Mouse (Mus musculus): ENCODE results near the gene Pip4k2a. TPM values are rescaled to one million over a fixed set of nuclear protein-coding genes. Genes with fewer than 3 reads are reported as not detected.

Pip4k2a gene
- total RNA-seq, 1 experiment from 2014 or later = 40.9 TPM

DNA sequence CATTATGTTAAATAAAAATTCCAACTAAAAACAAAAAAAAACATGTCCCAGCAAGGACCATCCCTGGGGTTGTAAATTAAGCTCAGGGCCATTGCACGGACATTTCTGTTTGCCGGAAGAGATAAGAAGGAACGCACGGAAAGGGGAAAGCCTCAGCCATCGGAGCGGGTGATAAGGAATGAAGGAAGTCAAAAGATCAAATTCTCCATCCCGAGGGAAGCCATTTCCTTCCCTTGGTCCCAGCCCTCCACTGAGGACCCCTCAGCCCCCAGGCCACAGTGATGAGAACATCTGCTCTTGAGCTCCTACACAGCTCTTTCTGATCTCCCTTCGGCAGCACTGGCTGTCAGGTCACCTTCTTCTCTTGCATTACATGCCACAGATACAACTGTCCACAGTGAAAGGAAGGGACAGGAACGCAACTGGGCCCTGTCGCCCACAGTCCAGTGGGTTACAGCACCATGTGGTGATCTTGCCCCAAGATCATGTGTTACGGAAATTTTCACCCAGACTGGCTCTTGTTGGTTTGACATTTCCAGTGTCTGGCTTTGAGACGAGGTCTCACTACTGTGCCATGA, 57.1 kb downstream of the Pip4k2a start:
- ATAC-seq (replicated peaks in 1 of 2; ENCODE audit: insufficient read depth in 1 of 2, low FRiP score in 2 of 2, low TSS enrichment in 1 of 2, low read depth in 1 of 2, poor library complexity in 2 of 2, severe bottlenecking in 2 of 2) = no peak

GRCm38 (mm10) chr2:18938923-18939329, 59.0 kb downstream of the Pip4k2a start:
- peak; percentile 78 to 86 for ATAC-seq (replicated peaks in 1 of 2; ENCODE audit: insufficient read depth in 1 of 2, low FRiP score in 2 of 2, low TSS enrichment in 1 of 2, low read depth in 1 of 2, poor library complexity in 2 of 2, severe bottlenecking in 2 of 2)

DNA sequence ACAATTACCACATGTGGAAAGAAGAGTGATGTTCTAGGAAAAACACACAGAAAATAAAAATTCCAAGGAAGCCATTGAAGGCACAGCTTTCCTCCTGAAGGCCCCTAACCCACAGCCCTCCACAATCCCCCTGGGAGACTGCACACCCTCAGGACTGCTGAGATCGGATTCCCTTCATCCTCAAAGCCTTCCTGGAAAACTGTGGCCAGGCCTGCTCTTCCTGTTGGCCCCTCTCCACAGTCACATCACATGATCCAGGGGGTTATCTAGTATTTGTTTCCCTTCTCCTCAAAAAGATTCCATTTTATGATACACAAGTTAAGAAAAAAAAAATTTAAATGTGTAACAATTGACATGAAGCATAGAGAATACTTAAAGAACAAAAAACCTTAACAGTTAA, 59.7 kb downstream of the Pip4k2a start:
- ATAC-seq (replicated peaks in 1 of 2; ENCODE audit: insufficient read depth in 1 of 2, low FRiP score in 2 of 2, low TSS enrichment in 1 of 2, low read depth in 1 of 2, poor library complexity in 2 of 2, severe bottlenecking in 2 of 2) = no peak

DNA sequence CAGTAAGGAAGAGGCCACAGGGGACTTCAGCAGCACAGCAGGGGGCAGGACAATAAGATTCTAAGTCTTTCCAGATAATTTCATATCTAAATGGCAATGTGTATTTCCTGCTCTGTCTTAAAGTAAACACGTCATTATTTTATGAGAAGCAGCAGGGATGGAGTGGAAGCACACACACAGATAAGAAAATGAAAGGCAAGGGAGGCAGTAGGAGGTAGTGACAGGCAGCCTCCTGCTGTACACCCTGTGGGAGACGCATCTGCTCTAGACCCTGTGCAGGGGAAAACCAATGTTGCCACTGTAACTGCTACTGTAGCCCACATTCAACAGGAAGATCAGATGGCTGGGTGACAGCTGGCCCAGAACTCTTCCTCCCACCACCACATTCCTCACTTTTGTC, 60.3 kb downstream of the Pip4k2a start:
- peak; percentile 21 to 28; a peak in 1 of 4 replicates for ATAC-seq (replicated peaks in 1 of 2; ENCODE audit: insufficient read depth in 1 of 2, low FRiP score in 2 of 2, low TSS enrichment in 1 of 2, low read depth in 1 of 2, poor library complexity in 2 of 2, severe bottlenecking in 2 of 2)

DNA sequence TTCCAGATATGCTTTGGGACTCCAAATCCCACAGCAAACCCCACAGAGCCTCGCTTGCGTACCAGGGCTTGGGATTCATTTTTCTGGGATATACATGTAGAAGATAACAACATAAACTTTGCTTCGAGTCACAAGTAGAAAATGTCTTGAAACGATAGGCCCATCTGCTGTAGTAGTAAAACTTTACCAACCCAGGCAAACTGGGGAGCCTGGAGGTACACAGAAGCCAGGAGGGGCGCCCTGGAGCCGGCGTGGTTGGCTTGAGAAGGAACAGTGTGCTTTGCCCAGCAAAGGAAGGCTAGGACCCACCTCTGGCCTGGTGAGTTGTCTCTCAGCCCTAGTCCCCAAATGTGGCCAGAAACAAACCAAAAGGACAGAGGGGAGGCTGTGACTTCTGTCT, 61.5 kb downstream of the Pip4k2a start:
- no peak for ATAC-seq (replicated peaks in 1 of 2; ENCODE audit: insufficient read depth in 1 of 2, low FRiP score in 2 of 2, low TSS enrichment in 1 of 2, low read depth in 1 of 2, poor library complexity in 2 of 2, severe bottlenecking in 2 of 2)

DNA sequence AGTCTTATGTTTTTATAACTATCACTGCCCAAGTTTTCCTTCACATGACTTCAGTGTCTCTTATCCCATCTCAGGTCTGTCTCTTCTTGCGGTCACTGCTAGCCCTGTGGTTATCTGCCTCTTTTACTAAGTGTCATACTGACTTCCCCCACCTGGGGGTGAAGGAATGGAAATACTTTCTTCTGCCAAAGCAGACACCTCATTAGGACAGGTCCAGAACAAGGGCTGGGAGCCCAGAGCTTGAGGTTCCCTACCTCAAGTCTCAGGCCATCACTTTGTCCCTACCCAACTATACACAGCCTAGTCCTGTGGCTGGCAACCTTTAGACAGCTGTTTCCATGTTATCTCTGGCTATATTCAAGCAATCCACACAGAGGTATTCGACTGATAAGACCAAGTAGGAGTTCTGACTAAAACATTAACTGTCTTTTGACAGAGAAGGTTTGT, 62.3 kb downstream of the Pip4k2a start:
- peak in 1 of 2 experiments; percentile 24; a peak in 1 of 4 replicates for ATAC-seq (replicated peaks in 1 of 2; ENCODE audit: insufficient read depth in 1 of 2, low FRiP score in 2 of 2, low TSS enrichment in 1 of 2, low read depth in 1 of 2, poor library complexity in 2 of 2, severe bottlenecking in 2 of 2)

GRCm38 (mm10) chr2:18934131-18934530, 63.8 kb downstream of the Pip4k2a start:
- no peak for ATAC-seq (replicated peaks in 1 of 2; ENCODE audit: insufficient read depth in 1 of 2, low FRiP score in 2 of 2, low TSS enrichment in 1 of 2, low read depth in 1 of 2, poor library complexity in 2 of 2, severe bottlenecking in 2 of 2)

DNA sequence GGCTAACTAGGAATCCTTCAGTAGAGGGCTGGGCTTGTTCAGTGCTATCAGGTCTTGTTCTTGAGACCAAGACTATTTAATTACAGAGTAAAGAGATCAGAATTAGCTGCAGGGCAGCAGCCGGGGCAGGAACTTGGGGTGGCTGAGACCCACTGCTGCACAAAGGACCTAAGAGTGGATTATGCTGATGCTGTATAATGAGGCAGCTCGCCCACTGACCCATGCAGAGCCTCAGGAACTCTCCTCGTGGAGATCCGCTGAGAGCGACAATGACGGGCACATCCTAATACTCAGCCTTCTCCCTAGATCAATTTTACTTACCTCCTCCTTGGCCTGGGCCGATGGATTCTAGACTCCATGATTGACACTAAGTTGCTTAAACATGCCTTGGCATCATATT, 64.5 kb downstream of the Pip4k2a start:
- no peak for ATAC-seq (replicated peaks in 1 of 2; ENCODE audit: insufficient read depth in 1 of 2, low FRiP score in 2 of 2, low TSS enrichment in 1 of 2, low read depth in 1 of 2, poor library complexity in 2 of 2, severe bottlenecking in 2 of 2)

DNA sequence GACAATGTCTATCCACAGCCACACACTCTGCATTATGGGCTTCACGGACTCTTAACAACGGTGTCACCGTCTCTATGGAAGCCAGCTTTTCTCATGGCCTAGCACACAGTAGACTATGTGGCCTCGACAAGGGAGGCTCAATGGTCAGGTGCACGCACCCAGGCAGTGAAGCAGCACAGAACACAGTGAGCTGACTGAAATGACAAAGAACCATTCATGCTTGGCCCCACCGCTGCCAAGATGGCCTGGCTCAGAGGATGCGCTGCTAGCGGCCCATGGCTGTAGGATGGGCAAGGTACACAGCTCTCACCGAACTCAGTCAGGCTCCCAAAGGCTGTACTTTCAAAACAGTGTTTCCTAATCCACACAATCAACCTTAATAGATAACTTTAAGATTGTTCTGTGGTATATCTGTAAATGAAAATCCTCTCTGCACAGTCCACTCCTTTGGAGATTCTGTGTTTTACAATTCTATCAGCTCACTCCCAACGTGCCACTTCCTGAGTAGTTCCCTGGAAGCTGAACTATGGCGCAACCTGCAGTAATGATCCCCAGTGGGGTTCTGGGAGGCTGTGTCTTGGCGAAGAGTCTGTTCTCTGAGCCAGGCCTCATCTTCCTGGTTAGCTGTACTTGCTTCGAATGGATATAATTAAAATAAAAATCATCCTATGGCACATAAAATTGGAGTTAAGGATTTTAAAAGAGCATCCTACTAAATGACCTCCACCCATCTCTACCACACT, 67.4 kb downstream of the Pip4k2a start:
- no peak for ATAC-seq (replicated peaks in 1 of 2; ENCODE audit: insufficient read depth in 1 of 2, low FRiP score in 2 of 2, low TSS enrichment in 1 of 2, low read depth in 1 of 2, poor library complexity in 2 of 2, severe bottlenecking in 2 of 2)

DNA sequence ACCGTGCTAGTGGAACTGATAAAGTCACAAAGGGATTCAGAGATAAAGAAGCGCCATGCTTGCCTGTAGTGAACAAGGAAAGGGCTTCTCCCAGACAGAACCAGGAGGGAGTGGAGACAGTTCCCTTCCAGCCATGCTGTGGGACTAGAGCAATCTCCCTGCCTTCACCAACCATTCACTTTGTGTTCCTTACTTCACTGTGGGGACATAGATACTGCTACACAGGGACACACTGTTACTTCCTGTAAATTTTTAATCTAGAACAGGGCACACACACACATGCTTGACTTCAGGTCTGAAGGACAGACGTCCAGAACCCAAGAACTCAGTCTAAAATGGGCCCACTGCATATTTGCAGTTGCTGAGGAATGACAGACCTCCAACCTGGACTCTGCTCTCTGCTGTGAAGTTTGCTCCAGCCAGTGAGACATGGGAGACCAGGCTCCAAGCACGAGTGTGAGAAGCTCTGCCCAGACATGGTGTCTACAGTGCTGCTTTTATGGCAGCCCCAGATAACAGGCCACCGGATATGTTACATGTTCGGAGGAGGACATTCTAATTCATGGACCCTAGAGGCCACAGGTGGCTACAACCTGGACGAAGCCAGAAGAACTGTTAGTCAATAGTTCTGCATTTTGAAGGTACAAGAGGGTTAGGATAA, 69.2 kb downstream of the Pip4k2a start:
- ATAC-seq (replicated peaks in 1 of 2; ENCODE audit: insufficient read depth in 1 of 2, low FRiP score in 2 of 2, low TSS enrichment in 1 of 2, low read depth in 1 of 2, poor library complexity in 2 of 2, severe bottlenecking in 2 of 2) = no peak

DNA sequence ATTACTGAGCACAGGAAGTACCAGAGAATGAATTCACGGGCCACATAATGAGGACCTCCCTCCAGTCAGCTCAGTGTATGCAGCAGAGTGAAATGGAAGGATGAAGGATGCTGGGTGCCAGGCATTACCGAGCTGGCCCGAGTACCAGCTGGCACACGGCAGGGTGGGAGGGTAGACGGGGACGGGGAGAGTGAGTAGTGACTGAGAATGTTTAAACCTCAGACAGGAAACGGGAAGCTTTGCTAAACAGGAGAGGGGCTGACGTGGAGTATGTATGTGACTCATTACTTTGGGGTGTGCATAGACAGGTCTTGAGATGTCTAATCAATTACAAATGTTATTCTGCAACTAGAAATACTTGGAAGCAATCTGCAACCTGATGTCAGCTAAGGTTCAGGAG, 69.7 kb downstream of the Pip4k2a start:
- ATAC-seq (replicated peaks in 1 of 2; ENCODE audit: insufficient read depth in 1 of 2, low FRiP score in 2 of 2, low TSS enrichment in 1 of 2, low read depth in 1 of 2, poor library complexity in 2 of 2, severe bottlenecking in 2 of 2) = no peak

DNA sequence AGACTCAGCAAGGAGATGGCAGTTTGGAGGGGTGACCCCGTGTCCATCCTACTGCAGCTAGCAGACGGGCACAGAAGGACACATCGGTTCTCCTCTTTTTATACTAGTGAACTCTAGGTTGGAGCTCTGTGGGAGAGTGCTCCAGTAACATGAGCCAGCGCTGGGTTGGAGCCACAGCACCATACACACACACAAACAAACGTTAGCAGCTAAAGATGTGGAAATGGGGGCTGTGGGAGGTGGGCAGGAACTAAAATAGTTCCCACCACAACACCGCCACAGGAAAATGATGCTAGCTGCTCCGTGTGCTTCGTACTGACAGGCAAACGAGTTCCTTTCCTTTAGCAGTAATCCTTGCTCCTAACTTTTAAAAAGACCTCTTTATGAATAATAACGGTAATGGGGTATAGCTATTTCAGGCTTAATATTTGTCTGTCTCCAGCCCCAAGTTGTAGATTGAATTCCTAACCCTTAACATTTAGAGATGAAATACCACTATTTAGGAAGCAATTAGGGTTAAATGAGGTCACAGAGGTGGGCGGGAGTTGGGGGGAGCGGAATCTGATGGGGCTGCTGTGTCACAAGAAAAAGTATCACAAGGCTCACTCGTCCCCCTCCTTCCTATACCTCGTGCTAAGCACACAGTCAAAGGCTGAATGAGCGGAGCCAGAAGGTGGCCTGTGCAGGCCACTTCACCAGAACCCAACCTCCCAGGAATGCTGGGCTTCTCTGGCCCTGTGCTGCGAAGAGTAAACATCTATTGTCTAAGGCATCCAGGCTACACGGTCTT, 73.9 kb downstream of the Pip4k2a start:
- ATAC-seq (replicated peaks in 1 of 2; ENCODE audit: insufficient read depth in 1 of 2, low FRiP score in 2 of 2, low TSS enrichment in 1 of 2, low read depth in 1 of 2, poor library complexity in 2 of 2, severe bottlenecking in 2 of 2) = peak; percentile 74 to 82

GRCm38 (mm10) chr2:18923098-18923649, 74.8 kb downstream of the Pip4k2a start:
- peak; percentile 15 to 23; a peak in 2 of 4 replicates for ATAC-seq (replicated peaks in 1 of 2; ENCODE audit: insufficient read depth in 1 of 2, low FRiP score in 2 of 2, low TSS enrichment in 1 of 2, low read depth in 1 of 2, poor library complexity in 2 of 2, severe bottlenecking in 2 of 2)

GRCm38 (mm10) chr2:18921570-18922180, 76.3 kb downstream of the Pip4k2a start:
- no peak for ATAC-seq (replicated peaks in 1 of 2; ENCODE audit: insufficient read depth in 1 of 2, low FRiP score in 2 of 2, low TSS enrichment in 1 of 2, low read depth in 1 of 2, poor library complexity in 2 of 2, severe bottlenecking in 2 of 2)

GRCm38 (mm10) chr2:18920461-18920877, 77.5 kb downstream of the Pip4k2a start:
- ATAC-seq (replicated peaks in 1 of 2; ENCODE audit: insufficient read depth in 1 of 2, low FRiP score in 2 of 2, low TSS enrichment in 1 of 2, low read depth in 1 of 2, poor library complexity in 2 of 2, severe bottlenecking in 2 of 2) = no peak

GRCm38 (mm10) chr2:18919797-18920354, 78.0 kb downstream of the Pip4k2a start:
- ATAC-seq (replicated peaks in 1 of 2; ENCODE audit: insufficient read depth in 1 of 2, low FRiP score in 2 of 2, low TSS enrichment in 1 of 2, low read depth in 1 of 2, poor library complexity in 2 of 2, severe bottlenecking in 2 of 2) = no peak

GRCm38 (mm10) chr2:18917838-18918237, 80.1 kb downstream of the Pip4k2a start:
- ATAC-seq (replicated peaks in 1 of 2; ENCODE audit: insufficient read depth in 1 of 2, low FRiP score in 2 of 2, low TSS enrichment in 1 of 2, low read depth in 1 of 2, poor library complexity in 2 of 2, severe bottlenecking in 2 of 2) = no peak
